Mouse (Mus musculus): ENCODE results near the gene Chkb. TPM values are rescaled to one million over a fixed set of nuclear protein-coding genes. Genes with fewer than 3 reads are reported as not detected.

Gene Chkb
- total RNA-seq (2017): 29.7 and 32.6 TPM in 2 replicates

- peak; percentile 88 to 90 for ATAC-seq (replicated peaks in 1 of 2; ENCODE audit: insufficient read depth in 1 of 2, low FRiP score in 2 of 2, low TSS enrichment in 1 of 2, low read depth in 1 of 2, poor library complexity in 2 of 2, severe bottlenecking in 2 of 2)
Measured at GRCm38 (mm10) chr15:89429352-89430221, at the start of gene Chkb, which contains the start of the genes C730034F03Rik and Gm44502. Gene Chkb (minus strand): TSS chr15:89429908. Gene C730034F03Rik (plus strand): TSS chr15:89429589. Gene Gm44502 (minus strand): TSS chr15:89429696.

GRCm38 (mm10) chr15:89478622-89479021, 48.9 kb upstream of the Chkb start:
- ATAC-seq (replicated peaks in 1 of 2; ENCODE audit: insufficient read depth in 1 of 2, low FRiP score in 2 of 2, low TSS enrichment in 1 of 2, low read depth in 1 of 2, poor library complexity in 2 of 2, severe bottlenecking in 2 of 2): no peak

GRCm38 (mm10) chr15:89477806-89478205, 48.1 kb upstream of the Chkb start:
- ATAC-seq (replicated peaks in 1 of 2; ENCODE audit: insufficient read depth in 1 of 2, low FRiP score in 2 of 2, low TSS enrichment in 1 of 2, low read depth in 1 of 2, poor library complexity in 2 of 2, severe bottlenecking in 2 of 2): no peak

GRCm38 (mm10) chr15:89477091-89477491, 47.4 kb upstream of the Chkb start, which contains the start of gene Arsa:
Gene Arsa (minus strand): TSS chr15:89477425.
- no peak for ATAC-seq (replicated peaks in 1 of 2; ENCODE audit: insufficient read depth in 1 of 2, low FRiP score in 2 of 2, low TSS enrichment in 1 of 2, low read depth in 1 of 2, poor library complexity in 2 of 2, severe bottlenecking in 2 of 2)

GRCm38 (mm10) chr15:89476475-89476815, 46.7 kb upstream of the Chkb start:
- peak; percentile 28 to 49; a peak in 3 of 4 replicates for ATAC-seq (replicated peaks in 1 of 2; ENCODE audit: insufficient read depth in 1 of 2, low FRiP score in 2 of 2, low TSS enrichment in 1 of 2, low read depth in 1 of 2, poor library complexity in 2 of 2, severe bottlenecking in 2 of 2)

- ATAC-seq (replicated peaks in 1 of 2; ENCODE audit: insufficient read depth in 1 of 2, low FRiP score in 2 of 2, low TSS enrichment in 1 of 2, low read depth in 1 of 2, poor library complexity in 2 of 2, severe bottlenecking in 2 of 2): peak; percentile 93
Measured at GRCm38 (mm10) chr15:89475611-89476474, 46.1 kb upstream of the Chkb start.

- ATAC-seq (replicated peaks in 1 of 2; ENCODE audit: insufficient read depth in 1 of 2, low FRiP score in 2 of 2, low TSS enrichment in 1 of 2, low read depth in 1 of 2, poor library complexity in 2 of 2, severe bottlenecking in 2 of 2): no peak
Measured at GRCm38 (mm10) chr15:89475293-89475600, 45.5 kb upstream of the Chkb start.

- no peak for ATAC-seq (replicated peaks in 1 of 2; ENCODE audit: insufficient read depth in 1 of 2, low FRiP score in 2 of 2, low TSS enrichment in 1 of 2, low read depth in 1 of 2, poor library complexity in 2 of 2, severe bottlenecking in 2 of 2)
Measured at GRCm38 (mm10) chr15:89474596-89475292, 45.0 kb upstream of the Chkb start.

- no peak for ATAC-seq (replicated peaks in 1 of 2; ENCODE audit: insufficient read depth in 1 of 2, low FRiP score in 2 of 2, low TSS enrichment in 1 of 2, low read depth in 1 of 2, poor library complexity in 2 of 2, severe bottlenecking in 2 of 2)
Measured at GRCm38 (mm10) chr15:89473921-89474320, 44.2 kb upstream of the Chkb start.

GRCm38 (mm10) chr15:89473370-89473769, 43.7 kb upstream of the Chkb start:
- no peak for ATAC-seq (replicated peaks in 1 of 2; ENCODE audit: insufficient read depth in 1 of 2, low FRiP score in 2 of 2, low TSS enrichment in 1 of 2, low read depth in 1 of 2, poor library complexity in 2 of 2, severe bottlenecking in 2 of 2)

- no peak for ATAC-seq (replicated peaks in 1 of 2; ENCODE audit: insufficient read depth in 1 of 2, low FRiP score in 2 of 2, low TSS enrichment in 1 of 2, low read depth in 1 of 2, poor library complexity in 2 of 2, severe bottlenecking in 2 of 2)
Measured at GRCm38 (mm10) chr15:89471476-89471875, 41.8 kb upstream of the Chkb start.

GRCm38 (mm10) chr15:89468577-89468976, 38.9 kb upstream of the Chkb start:
- ATAC-seq (replicated peaks in 1 of 2; ENCODE audit: insufficient read depth in 1 of 2, low FRiP score in 2 of 2, low TSS enrichment in 1 of 2, low read depth in 1 of 2, poor library complexity in 2 of 2, severe bottlenecking in 2 of 2): peak; percentile 62 to 68

- no peak for ATAC-seq (replicated peaks in 1 of 2; ENCODE audit: insufficient read depth in 1 of 2, low FRiP score in 2 of 2, low TSS enrichment in 1 of 2, low read depth in 1 of 2, poor library complexity in 2 of 2, severe bottlenecking in 2 of 2)
Measured at GRCm38 (mm10) chr15:89465052-89465451, 35.3 kb upstream of the Chkb start.

- 0 out of 4 replicates have a peak, but pooled peaks have one; percentile 28 to 33 for ATAC-seq (replicated peaks in 1 of 2; ENCODE audit: insufficient read depth in 1 of 2, low FRiP score in 2 of 2, low TSS enrichment in 1 of 2, low read depth in 1 of 2, poor library complexity in 2 of 2, severe bottlenecking in 2 of 2)
Measured at GRCm38 (mm10) chr15:89463334-89464235, 33.9 kb upstream of the Chkb start.

- ATAC-seq (replicated peaks in 1 of 2; ENCODE audit: insufficient read depth in 1 of 2, low FRiP score in 2 of 2, low TSS enrichment in 1 of 2, low read depth in 1 of 2, poor library complexity in 2 of 2, severe bottlenecking in 2 of 2): no peak
Measured at GRCm38 (mm10) chr15:89462176-89462575, 32.5 kb upstream of the Chkb start.

- no peak for ATAC-seq (replicated peaks in 1 of 2; ENCODE audit: insufficient read depth in 1 of 2, low FRiP score in 2 of 2, low TSS enrichment in 1 of 2, low read depth in 1 of 2, poor library complexity in 2 of 2, severe bottlenecking in 2 of 2)
Measured at GRCm38 (mm10) chr15:89461321-89461720, 31.6 kb upstream of the Chkb start.

GRCm38 (mm10) chr15:89460298-89460697, 30.6 kb upstream of the Chkb start:
- ATAC-seq (replicated peaks in 1 of 2; ENCODE audit: insufficient read depth in 1 of 2, low FRiP score in 2 of 2, low TSS enrichment in 1 of 2, low read depth in 1 of 2, poor library complexity in 2 of 2, severe bottlenecking in 2 of 2): no peak

All from hematopoietic stem cell, adult 5-6 weeks (primary cell).